Mouse (Mus musculus) liver, adult 2 months (tissue): Measurements from ENCODE around the gene Tmem128. TPM values are rescaled to one million over a fixed set of nuclear protein-coding genes. Genes with fewer than 3 reads are reported as not detected.

Experiments used
- DNase-seq: peaks from one replicate; pipeline ENCODE4 v3.0.0-alpha.2; 2011; ENCODE audit warnings: low read depth, low spot score; ENCODE audit errors: extremely low read depth
- H3K27ac ChIP-seq: fragments of 200-500 bp; replicated peaks from 2 replicates; pipeline ENCODE4 v1.5.1; 2012; ENCODE audit warnings: low read depth, mild to moderate bottlenecking, control low read depth, inconsistent platforms, low read length; ENCODE audit not compliant: insufficient read depth
- H3K27me3 ChIP-seq: fragments of 200-500 bp; 2 replicates; pipeline ENCODE4 v1.6.1; 2012; ENCODE audit warnings: mild to moderate bottlenecking, moderate library complexity, low read length, inconsistent platforms; ENCODE audit not compliant: control insufficient read depth, insufficient read depth
- H3K36me3 ChIP-seq: fragments of 200-500 bp; 2 replicates; pipeline ENCODE4 v1.6.1; 2012; ENCODE audit warnings: low read length, inconsistent platforms; ENCODE audit not compliant: control insufficient read depth, insufficient read depth
- H3K4me1 ChIP-seq: fragments of 200-500 bp; 2 replicates; pipeline ENCODE4 v1.6.1; 2011; ENCODE audit warnings: low read length; ENCODE audit not compliant: control insufficient read depth, insufficient read depth
- H3K4me3 ChIP-seq: fragments of 200-500 bp; 2 replicates; pipeline ENCODE4 v1.5.1; 2011; ENCODE audit warnings: low read depth, mild to moderate bottlenecking, control low read depth, low read length, moderate library complexity; ENCODE audit not compliant: insufficient read depth
- H3K79me2 ChIP-seq: fragments of 200-500 bp; 2 replicates; pipeline ENCODE4 v1.6.1; 2012; ENCODE audit warnings: inconsistent platforms, mild to moderate bottlenecking, low read length, moderate library complexity; ENCODE audit not compliant: control insufficient read depth, insufficient read depth
- H3K9ac ChIP-seq: fragments of 200-500 bp; 2 replicates; pipeline ENCODE4 v1.6.1; 2012; ENCODE audit warnings: low read depth, mild to moderate bottlenecking, control low read depth, inconsistent platforms, low read length
- CTCF ChIP-seq: fragments of 200-500 bp; IDR thresholded peaks from 2 replicates; pipeline ENCODE4 v1.5.1; 2011; ENCODE audit warnings: low read depth, low read length, control low read depth
- POLR2A ChIP-seq: fragments of 200-500 bp; IDR thresholded peaks from 2 replicates; pipeline ENCODE4 v1.6.1; 2011; ENCODE audit warnings: low read length, control low read depth; ENCODE audit not compliant: insufficient read depth; ENCODE audit errors: extremely low read depth
- WGBS: fragments of 180-500 bp; shearing (Covaris S2); methylation state at CpG from one replicate; pipeline ENCODE4 v1.1.7; 2018; 5-methylcytosine and 5-hydroxymethylcytosine counted together
- polyA plus RNA-seq: library from polyadenylated mRNA; depleted of rRNA; stranded (reverse); fragments of >200 nt; gene quantifications from 2 replicates; pipeline ENCODE4 v1.2.3, GENCODE M21; 2012
- total RNA-seq: library from RNA; depleted of rRNA; stranded (reverse); fragments of >200 nt; gene quantifications from 2 replicates; pipeline ENCODE4 v1.2.3, GENCODE M21; 2014

Gene Tmem128
- total and polyA plus RNA-seq, 2 experiments = 17.8 to 34.8 TPM

GRCm38 (mm10) chr5:38273831-38274230 is 13.8 kb downstream of the Tmem128 start:
- TF ChIP-seq CTCF = no peak
- TF ChIP-seq POLR2A = no peak
- no peak overlapping the region for H3K9ac ChIP-seq
- no peak overlapping the region for H3K27ac ChIP-seq
- no peaks in the 10 kb centered on the region for H3K4me1 ChIP-seq
- H3K4me3 ChIP-seq = no peak overlapping the region
- peaks cover 17% of the 10 kb centered on the region for H3K27me3 ChIP-seq
- no peaks in the 10 kb centered on the region for H3K79me2 ChIP-seq
- DNase-seq = no peak
- peaks cover 16% of the 10 kb centered on the region; the same call in 1 of the 2 replicates for H3K36me3 ChIP-seq
- 96% methylated on average over 4 of the region's 4 CpGs for WGBS

GRCm38 (mm10) chr5:38275771-38276170 is 15.8 kb downstream of the Tmem128 start, which contains the start of gene Otop1:
Gene Otop1, plus strand, starts transcription at chr5:38275972.
- Histone ChIP-seq H3K4me1 (no peaks in the 10 kb centered on the region), H3K4me3 (no peak within 1 kb of the TSS), H3K36me3 (peaks cover 4% of the 10 kb centered on the region; the same call in 1 of the 2 replicates), H3K9ac (no peak within 1 kb of the TSS), H3K27me3 (peaks cover 17% of the 10 kb centered on the region), H3K79me2 (no peaks in the 10 kb centered on the region), H3K27ac (no peak within 1 kb of the TSS)
- 18% methylated on average over 4 of the region's 4 CpGs for WGBS
- DNase-seq = no peak
- TF ChIP-seq CTCF (no peak), POLR2A (no peak)

- DNase-seq = no peak
- no peaks in the 10 kb centered on the region; the same call in 1 of the 2 replicates for H3K36me3 ChIP-seq
- no peak overlapping the region for H3K27ac ChIP-seq
- TF ChIP-seq CTCF (no peak), POLR2A (no peak)
- H3K79me2 ChIP-seq = no peaks in the 10 kb centered on the region
- H3K27me3 ChIP-seq = peaks cover 17% of the 10 kb centered on the region
- no peak overlapping the region for H3K9ac ChIP-seq
- no peak overlapping the region for H3K4me3 ChIP-seq
- no peaks in the 10 kb centered on the region for H3K4me1 ChIP-seq
- WGBS = 4% methylated on average over 19 of the region's 19 CpGs
These were observed 16.5 kb downstream of the Tmem128 start for GRCm38 (mm10) chr5:38276451-38276850.

GRCm38 (mm10) chr5:38277098-38277866 is 17.3 kb downstream of the Tmem128 start:
- 5% methylated on average over 65 of the region's 65 CpGs for WGBS
- no peak for DNase-seq
- no peak overlapping the region for H3K9ac ChIP-seq
- TF ChIP-seq CTCF (no peak), POLR2A (no peak)
- no peak overlapping the region for H3K4me3 ChIP-seq
- H3K4me1 ChIP-seq = no peaks in the 10 kb centered on the region
- H3K27me3 ChIP-seq = peaks cover 17% of the 10 kb centered on the region
- H3K27ac ChIP-seq = no peak overlapping the region
- H3K79me2 ChIP-seq = no peaks in the 10 kb centered on the region
- no peaks in the 10 kb centered on the region for H3K36me3 ChIP-seq

- no peak for DNase-seq
- H3K27me3 ChIP-seq = peaks cover 17% of the 10 kb centered on the region
- TF ChIP-seq CTCF (no peak), POLR2A (no peak)
- H3K27ac ChIP-seq = no peak overlapping the region
- no peaks in the 10 kb centered on the region for H3K4me1 ChIP-seq
- H3K4me3 ChIP-seq = no peak overlapping the region
- no peaks in the 10 kb centered on the region for H3K36me3 ChIP-seq
- WGBS = 20% methylated on average over 12 of the region's 12 CpGs
- no peak overlapping the region for H3K9ac ChIP-seq
- no peaks in the 10 kb centered on the region for H3K79me2 ChIP-seq
These were observed 18.1 kb downstream of the Tmem128 start for GRCm38 (mm10) chr5:38277936-38278600.

- Histone ChIP-seq H3K27ac (no peak overlapping the region), H3K4me3 (no peak overlapping the region), H3K36me3 (no peaks in the 10 kb centered on the region), H3K4me1 (no peaks in the 10 kb centered on the region), H3K27me3 (peaks cover 17% of the 10 kb centered on the region), H3K9ac (no peak overlapping the region), H3K79me2 (no peaks in the 10 kb centered on the region)
- TF ChIP-seq CTCF (no peak), POLR2A (no peak)
- no peak for DNase-seq
- WGBS = 42% methylated on average over 1 of the region's 1 CpGs
These were observed 20.1 kb downstream of the Tmem128 start for GRCm38 (mm10) chr5:38280075-38280474.
